Mouse (Mus musculus): Measurements from ENCODE around the gene Olfr339. TPM values are rescaled to one million over a fixed set of nuclear protein-coding genes. Genes with fewer than 3 reads are reported as not detected.
"Not testable (repeated sequence)": the region's sequence is repeated elsewhere in the genome, so short reads cannot be mapped to it uniquely, and the experiment has no call there.

The Olfr339 gene
- polyA plus RNA-seq (2011; ENCODE audit: insufficient read length, low read depth, missing spikeins) = not detected in 2 replicates

GRCm38 (mm10) chr2:36418647-36419046 is at the start of gene Olfr339:
TSS of gene Olfr339 (plus strand) at chr2:36418947.
- no peak within 1 kb of the TSS for H3K4me3 ChIP-seq (ENCODE audit: insufficient read depth, low read length)
- H3K4me1 ChIP-seq (ENCODE audit: control insufficient read depth, insufficient read depth, low read length) = no peaks in the 10 kb centered on the region
- no peak within 1 kb of the TSS for H3K27ac ChIP-seq (ENCODE audit: insufficient read depth, low read length)
- TF ChIP-seq CTCF (IDR thresholded peaks at IDR 0.05; ENCODE audit: borderline replicate concordance, insufficient read depth, low read length) (no peak), POLR2A (IDR thresholded peaks at IDR 0.05; ENCODE audit: low read depth, low read length) (no peak)

GRCm38 (mm10) chr2:36373219-36373618 is 45.5 kb upstream of the Olfr339 start, which contains the start of gene Olfr338:
TSS of gene Olfr338 (plus strand) at chr2:36373519.
- H3K27ac ChIP-seq (ENCODE audit: insufficient read depth, low read length) = no peak within 1 kb of the TSS
- TF ChIP-seq POLR2A (IDR thresholded peaks at IDR 0.05; ENCODE audit: low read depth, low read length) (no peak), CTCF (IDR thresholded peaks at IDR 0.05; ENCODE audit: borderline replicate concordance, insufficient read depth, low read length) (no peak)
- H3K4me1 ChIP-seq (ENCODE audit: control insufficient read depth, insufficient read depth, low read length) = no peaks in the 10 kb centered on the region
- no peak within 1 kb of the TSS for H3K4me3 ChIP-seq (ENCODE audit: insufficient read depth, low read length)

- H3K4me1 ChIP-seq (ENCODE audit: control insufficient read depth, insufficient read depth, low read length); H3K27ac ChIP-seq (ENCODE audit: insufficient read depth, low read length); H3K4me3 ChIP-seq (ENCODE audit: insufficient read depth, low read length): not testable (repeated sequence)
These were observed 3.6 kb upstream of the Olfr339 start for GRCm38 (mm10) chr2:36415174-36415573.

GRCm38 (mm10) chr2:36415591-36415990 is 3.2 kb upstream of the Olfr339 start:
- H3K27ac ChIP-seq (ENCODE audit: insufficient read depth, low read length); H3K4me3 ChIP-seq (ENCODE audit: insufficient read depth, low read length); H3K4me1 ChIP-seq (ENCODE audit: control insufficient read depth, insufficient read depth, low read length): not testable (repeated sequence)

- no peak for TF ChIP-seq CTCF (IDR thresholded peaks at IDR 0.05; ENCODE audit: borderline replicate concordance, insufficient read depth, low read length)
- no peak for TF ChIP-seq POLR2A (IDR thresholded peaks at IDR 0.05; ENCODE audit: low read depth, low read length)
- H3K4me1 ChIP-seq (ENCODE audit: control insufficient read depth, insufficient read depth, low read length) = no peaks in the 10 kb centered on the region
- no peak within 1 kb of the TSS for H3K4me3 ChIP-seq (ENCODE audit: insufficient read depth, low read length)
- H3K27ac ChIP-seq (ENCODE audit: insufficient read depth, low read length) = no peak within 1 kb of the TSS
These were observed 33.5 kb downstream of the Olfr339 start, which contains the start of gene Olfr340 for GRCm38 (mm10) chr2:36452287-36452686. TSS of gene Olfr340 (plus strand) at chr2:36452587.

GRCm38 (mm10) chr2:36473634-36474033 is 54.9 kb downstream of the Olfr339 start:
- Histone ChIP-seq H3K4me3 (ENCODE audit: insufficient read depth, low read length) (no peak overlapping the region), H3K27ac (ENCODE audit: insufficient read depth, low read length) (no peak overlapping the region), H3K4me1 (ENCODE audit: control insufficient read depth, insufficient read depth, low read length) (no peaks in the 10 kb centered on the region)
- no peak for TF ChIP-seq CTCF (IDR thresholded peaks at IDR 0.05; ENCODE audit: borderline replicate concordance, insufficient read depth, low read length)
- no peak for TF ChIP-seq POLR2A (IDR thresholded peaks at IDR 0.05; ENCODE audit: low read depth, low read length)

Other genes starting within 250 kb of the Olfr339 start
- 22.5 and 33.7 TPM in 2 replicates for gene Ptgs1, start 188.5 kb upstream of the Olfr339 start, polyA plus RNA-seq (2011; ENCODE audit: insufficient read length, low read depth, missing spikeins)
- gene Olfr338, start 45.4 kb upstream of the Olfr339 start, polyA plus RNA-seq (2011; ENCODE audit: insufficient read length, low read depth, missing spikeins) = not detected in 2 replicates
- gene Olfr340, start 33.6 kb downstream of the Olfr339 start, polyA plus RNA-seq (2011; ENCODE audit: insufficient read length, low read depth, missing spikeins) = not detected in 2 replicates
- gene Olfr341, start 63.5 kb downstream of the Olfr339 start, polyA plus RNA-seq (2011; ENCODE audit: insufficient read length, low read depth, missing spikeins) = not detected in 2 replicates
- not detected in 2 replicates for gene Olfr342, start 106.1 kb downstream of the Olfr339 start, polyA plus RNA-seq (2011; ENCODE audit: insufficient read length, low read depth, missing spikeins)
- gene Olfr344, start 147.7 kb downstream of the Olfr339 start, polyA plus RNA-seq (2011; ENCODE audit: insufficient read length, low read depth, missing spikeins) = not detected in 2 replicates
- gene Olfr345, start 221.1 kb downstream of the Olfr339 start, polyA plus RNA-seq (2011; ENCODE audit: insufficient read length, low read depth, missing spikeins) = not detected in 2 replicates

All from embryonic fibroblast, embryonic 13.5 days (primary cell).